Mouse (Mus musculus) heart, embryonic 14.5 days (tissue): ENCODE measurements at regions not wholly inside any gene's neighbourhood (a gene's known extent, or its start where the extent isn't known, plus 50 kb on each side); places are given as distances from the start of the nearest gene placed in this dataset.
"Not testable (repeated sequence)": the region's sequence is repeated elsewhere in the genome, so short reads cannot be mapped to it uniquely, and the experiment has no call there.

ENCODE experiments used
- ATAC-seq: fragments of 200-750 bp; cut with Nextera tagmentation; 2 replicates; pipeline ENCODE4 v1.8.0; 2017; ENCODE audit warnings: low read depth, moderate TSS enrichment; ENCODE audit not compliant: insufficient number of reproducible peaks, insufficient read depth, low FRiP score
- H3K27ac ChIP-seq, 2 experiments: fragments of 200-500 bp in 1 of 2; fragments of 300-500 bp in 1 of 2; sonication (generic) in 1 of 2; replicated peaks in 1 of 2; 2 replicates each; pipeline ENCODE4 v1.5.1; 2012 to 2014; ENCODE audit warnings: low read depth in 2 of 2, low read length in 2 of 2, control low read depth in 1 of 2, mild to moderate bottlenecking in 1 of 2, mixed read lengths in 1 of 2; ENCODE audit not compliant: control insufficient read depth in 1 of 2, insufficient read depth in 1 of 2
- H3K27me3 ChIP-seq: fragments of 300-500 bp; sonication (generic); 2 replicates; pipeline ENCODE4 v1.6.1; 2014; ENCODE audit warnings: mild to moderate bottlenecking, low read length, control low read depth; ENCODE audit not compliant: control insufficient read depth, insufficient read depth
- H3K36me3 ChIP-seq: fragments of 300-500 bp; sonication (generic); 2 replicates; pipeline ENCODE4 v1.6.1; 2014; ENCODE audit warnings: mild to moderate bottlenecking, control low read depth, low read length, mixed read lengths; ENCODE audit not compliant: control insufficient read depth, insufficient read depth
- H3K4me1 ChIP-seq, 2 experiments: fragments of 200-500 bp in 1 of 2; fragments of 300-500 bp in 1 of 2; sonication (generic) in 1 of 2; 2 replicates each; pipeline ENCODE4 v1.6.1; 2012 to 2014; ENCODE audit warnings: low read length in 2 of 2, control low read depth in 1 of 2, mixed read lengths in 1 of 2; ENCODE audit not compliant: control insufficient read depth in 2 of 2, insufficient read depth in 2 of 2
- H3K4me2 ChIP-seq: fragments of 300-500 bp; sonication (generic); 2 replicates; pipeline ENCODE4 v1.6.1; 2014; ENCODE audit warnings: mild to moderate bottlenecking, low read length
- H3K4me3 ChIP-seq, 2 experiments: fragments of 200-500 bp in 1 of 2; fragments of 300-500 bp in 1 of 2; sonication (generic) in 1 of 2; 2 replicates each; pipeline ENCODE4 v1.5.1; 2012 to 2014; ENCODE audit warnings: low read length in 2 of 2, mild to moderate bottlenecking in 2 of 2, control low read depth in 1 of 2, low read depth in 1 of 2, moderate library complexity in 1 of 2; ENCODE audit not compliant: control insufficient read depth in 1 of 2, insufficient read depth in 1 of 2
- H3K9ac ChIP-seq: fragments of 300-500 bp; sonication (generic); 2 replicates; pipeline ENCODE4 v1.6.1; 2014; ENCODE audit warnings: mild to moderate bottlenecking, low read length
- H3K9me3 ChIP-seq: fragments of 300-500 bp; sonication (generic); 2 replicates; pipeline ENCODE4 v1.6.1; 2016; ENCODE audit warnings: low read length, control low read depth; ENCODE audit not compliant: control insufficient read depth
- WGBS: fragments of 180-500 bp; shearing (Covaris S2); extraction: QIAGEN DNeasy Blood & Tissue Kit; methylation state at CpG from one replicate; pipeline ENCODE4 v1.1.7; 2014; 5-methylcytosine and 5-hydroxymethylcytosine counted together

- no peak for ATAC-seq
- Histone ChIP-seq H3K4me2 (no peak overlapping the region), H3K36me3 (no peaks in the 10 kb centered on the region), H3K4me3 (no peak overlapping the region), H3K27me3 (no peaks in the 10 kb centered on the region), H3K27ac (no peak overlapping the region), H3K4me1 (no peaks in the 10 kb centered on the region), H3K9me3 (no peaks in the 10 kb centered on the region), H3K9ac (no peak overlapping the region)
- 69% methylated on average over 8 of the region's 8 CpGs for WGBS
These were observed 70.7 kb upstream of the Irx2 start for GRCm38 (mm10) chr13:72557951-72558350.

GRCm38 (mm10) chr13:72571871-72572270, 56.7 kb upstream of the Irx2 start:
- no peak for ATAC-seq
- Histone ChIP-seq H3K27me3 (peaks cover 3% of the 10 kb centered on the region; the same call in 1 of the 2 replicates), H3K4me3 (no peak overlapping the region), H3K9ac (no peak overlapping the region), H3K36me3 (no peaks in the 10 kb centered on the region), H3K9me3 (no peaks in the 10 kb centered on the region), H3K4me2 (no peak overlapping the region), H3K4me1 (no peaks in the 10 kb centered on the region), H3K27ac (no peak overlapping the region)
- 37% methylated on average over 7 of the region's 7 CpGs for WGBS

- no peak for ATAC-seq
- H3K4me3 ChIP-seq = no peak overlapping the region
- H3K27me3 ChIP-seq = peaks cover 3% of the 10 kb centered on the region; the same call in 1 of the 2 replicates
- no peaks in the 10 kb centered on the region for H3K36me3 ChIP-seq
- no peaks in the 10 kb centered on the region for H3K4me1 ChIP-seq
- no peaks in the 10 kb centered on the region for H3K9me3 ChIP-seq
- H3K9ac ChIP-seq = no peak overlapping the region
- no peak overlapping the region for H3K4me2 ChIP-seq
- WGBS = 80% methylated on average over 1 of the region's 1 CpGs
- no peak overlapping the region for H3K27ac ChIP-seq
These were observed 55.8 kb upstream of the Irx2 start for GRCm38 (mm10) chr13:72572846-72573245.

- ATAC-seq, H3K4me2 ChIP-seq, H3K27me3 ChIP-seq, H3K9me3 ChIP-seq, H3K4me3 ChIP-seq, H3K9ac ChIP-seq, H3K36me3 ChIP-seq, H3K27ac ChIP-seq, H3K4me1 ChIP-seq: not testable (repeated sequence)
- WGBS = 66% methylated on average over 4 of the region's 4 CpGs
These were observed 54.5 kb upstream of the Irx2 start for GRCm38 (mm10) chr13:72574126-72574525.

GRCm38 (mm10) chr13:72576485-72576884, 52.1 kb upstream of the Irx2 start:
- 24% methylated on average over 6 of the region's 6 CpGs for WGBS
- Histone ChIP-seq H3K4me1 (no peaks in the 10 kb centered on the region), H3K36me3 (no peaks in the 10 kb centered on the region), H3K27me3 (peaks cover 3% of the 10 kb centered on the region; the same call in 1 of the 2 replicates), H3K4me3 (no peak overlapping the region), H3K4me2 (no peak overlapping the region), H3K9me3 (0 out of 2 replicates have a peak, but pooled peaks cover 3% of the 10 kb centered on the region), H3K27ac (no peak overlapping the region), H3K9ac (no peak overlapping the region)
- no peak for ATAC-seq

DNA sequence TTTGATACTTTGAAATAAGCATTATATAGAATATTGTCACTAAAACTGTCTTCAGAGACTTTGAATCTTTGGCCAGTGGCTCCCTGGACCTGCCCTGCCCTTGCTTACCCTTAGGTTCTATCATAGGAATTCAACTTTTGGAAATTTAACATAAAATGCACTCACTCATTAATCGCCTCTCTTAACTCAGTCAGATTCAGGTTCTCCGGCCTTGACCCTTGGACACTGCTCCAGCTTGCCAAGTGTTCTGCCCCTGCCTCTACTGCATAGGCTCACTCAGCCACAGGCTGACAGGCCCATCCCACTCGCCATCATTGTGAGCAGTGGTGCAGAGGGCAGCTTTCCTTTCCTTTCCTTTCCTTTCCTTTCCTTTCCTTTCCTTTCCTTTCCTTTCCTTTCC, 50.2 kb upstream of the Irx2 start:
- Histone ChIP-seq H3K27me3 (no peaks in the 10 kb centered on the region), H3K9ac (no peak overlapping the region), H3K4me1 (no peaks in the 10 kb centered on the region), H3K4me3 (no peak overlapping the region), H3K4me2 (no peak overlapping the region), H3K36me3 (no peaks in the 10 kb centered on the region), H3K9me3 (0 out of 2 replicates have a peak, but pooled peaks cover 3% of the 10 kb centered on the region), H3K27ac (no peak overlapping the region)
- ATAC-seq = no peak
- 79% methylated on average over 3 of the region's 3 CpGs for WGBS
